Comparison of ENCODE assay signal across 26 mouse cellular contexts in the genomic region with DNA sequence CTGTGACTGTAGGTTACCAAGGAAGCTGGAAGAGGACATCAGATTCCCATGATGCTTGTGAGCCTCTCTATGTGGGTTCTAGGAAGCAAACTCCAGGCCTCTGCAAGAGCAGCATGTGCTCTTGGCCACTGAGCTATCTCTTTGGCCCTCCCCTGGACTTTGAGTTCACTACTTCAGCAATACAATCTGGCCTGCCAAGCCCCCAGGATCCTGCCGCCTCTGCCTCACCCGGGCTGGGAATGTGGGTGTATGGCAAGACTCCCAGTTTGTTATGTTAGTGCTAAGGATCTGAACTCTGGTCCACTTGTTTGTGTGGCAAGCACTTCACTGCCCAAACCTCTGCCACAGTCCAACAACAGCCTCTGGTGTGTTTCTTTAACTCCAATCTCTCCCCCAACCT.
DNase-seq lines count a peak whose midpoint lies in the region; ATAC-seq lines count a peak whose summit lies in the region.
"Had no signal": no experiment of that assay in that cellular context is flagged by ENCODE, and none has a peak within 500 bp of the region (broad histone marks: within the 10 kb centered on the region; RNA-seq: fewer than 3 reads in every experiment).

No protein-coding gene starts in this region.

- ATAC-seq in liver, embryonic 16.5 days (ENCODE audit: low read depth), result peak; percentile 27; the same call in 1 of the 2 replicates
- no peak for ATAC-seq in liver, embryonic 12.5 days
- ATAC-seq in neural tube, embryonic 15.5 days (ENCODE audit: low FRiP score), result no peak
- ATAC-seq: forebrain, postnatal 0 days; midbrain, embryonic 13.5 days; Patski had no signal

- H3K4me1 ChIP-seq in liver, embryonic 16.5 days (ENCODE audit: control insufficient read depth, low read depth, low read length), result no peaks in the 10 kb centered on the region; the same call in 1 of the 2 replicates
- no peaks in the 10 kb centered on the region; the same call in 1 of the 2 replicates for H3K4me1 ChIP-seq in liver, embryonic 12.5 days
- peaks cover 13% of the 10 kb centered on the region for H3K4me1 ChIP-seq in neural tube, embryonic 15.5 days
- H3K4me1 ChIP-seq: forebrain, embryonic 12.5 days; liver, embryonic 15.5 days; midbrain, embryonic 13.5 days; stomach, embryonic 15.5 days had no signal

- peak; percentile 7 for DNase-seq in adrenal gland, adult 8-10 months
- DNase-seq in adrenal gland, adult 18-20 months (ENCODE audit: low spot score in 2 of 2), result no peak
- peak; percentile 75 for DNase-seq in gonadal fat pad, adult 2 months (ENCODE audit: low read depth)
- no peak for DNase-seq in ovary, postnatal 10 days (ENCODE audit: low spot score)
- DNase-seq: cerebellum, adult 18-20 months; cerebellum, postnatal 14 days; forebrain, postnatal 0 days; heart, postnatal 14 days; kidney, adult 18-20 months; kidney, postnatal 4 days; right cerebral cortex, postnatal 25 days; thymus, postnatal 25 days had no signal

- H3K9ac ChIP-seq in liver, embryonic 16.5 days (ENCODE audit: low read depth, low read length), result no peak overlapping the region
- H3K9ac ChIP-seq in liver, embryonic 12.5 days, result no peak overlapping the region
- H3K9ac ChIP-seq in neural tube, embryonic 15.5 days (replicated peaks), result no peak overlapping the region
- H3K9ac ChIP-seq: forebrain, embryonic 12.5 days; forebrain, postnatal 0 days; limb, embryonic 13.5 days; liver, embryonic 15.5 days; midbrain, embryonic 13.5 days; neural tube, embryonic 13.5 days; stomach, embryonic 15.5 days had no signal

- WGBS in liver, embryonic 16.5 days (ENCODE audit: insufficient replicate concordance), result 57% methylated on average over 2 of the region's 2 CpGs
- 90% methylated on average over 2 of the region's 2 CpGs for WGBS in liver, embryonic 12.5 days (ENCODE audit: insufficient replicate concordance)
- WGBS in neural tube, embryonic 15.5 days, result 78% methylated on average over 2 of the region's 2 CpGs

- H3K4me2 ChIP-seq in liver, embryonic 16.5 days (ENCODE audit: low read depth, low read length), result no peak overlapping the region
- no peak overlapping the region for H3K4me2 ChIP-seq in liver, embryonic 12.5 days
- H3K4me2 ChIP-seq in neural tube, embryonic 15.5 days, result no peak overlapping the region
- H3K4me2 ChIP-seq: forebrain, embryonic 12.5 days; limb, embryonic 13.5 days; liver, embryonic 15.5 days; midbrain, embryonic 13.5 days; neural tube, embryonic 13.5 days; stomach, embryonic 15.5 days had no signal

- H3K27me3 ChIP-seq in liver, embryonic 16.5 days (ENCODE audit: control insufficient read depth, insufficient read depth, low read depth, low read length), result no peaks in the 10 kb centered on the region
- H3K27me3 ChIP-seq in liver, embryonic 12.5 days (replicated peaks), result no peaks in the 10 kb centered on the region; the same call in 1 of the 2 replicates
- H3K27me3 ChIP-seq in neural tube, embryonic 15.5 days (replicated peaks), result no peaks in the 10 kb centered on the region
- H3K27me3 ChIP-seq: forebrain, embryonic 12.5 days; limb, embryonic 13.5 days; liver, embryonic 15.5 days; midbrain, embryonic 13.5 days; neural tube, embryonic 13.5 days; stomach, embryonic 15.5 days had no signal

- no peak overlapping the region for H3K4me3 ChIP-seq in liver, embryonic 16.5 days (ENCODE audit: low read depth, low read length)
- H3K4me3 ChIP-seq in liver, embryonic 12.5 days, result no peak overlapping the region
- H3K4me3 ChIP-seq in neural tube, embryonic 15.5 days (replicated peaks), result no peak overlapping the region
- H3K4me3 ChIP-seq: erythroblast, embryonic 14.5 days; forebrain, embryonic 12.5 days; limb, embryonic 13.5 days; liver, embryonic 15.5 days; midbrain, embryonic 13.5 days; neural tube, embryonic 13.5 days; stomach, embryonic 15.5 days had no signal

- H3K36me3 ChIP-seq in liver, embryonic 16.5 days (ENCODE audit: control insufficient read depth, insufficient read depth), result no peaks in the 10 kb centered on the region
- H3K36me3 ChIP-seq in liver, embryonic 12.5 days, result no peaks in the 10 kb centered on the region
- no peaks in the 10 kb centered on the region for H3K36me3 ChIP-seq in neural tube, embryonic 15.5 days
- H3K36me3 ChIP-seq: forebrain, embryonic 12.5 days; G1E; limb, embryonic 13.5 days; liver, embryonic 15.5 days; midbrain, embryonic 13.5 days; neural tube, embryonic 13.5 days; stomach, embryonic 15.5 days had no signal

- H3K27ac ChIP-seq in liver, embryonic 16.5 days (ENCODE audit: low read length), result no peak overlapping the region
- no peak overlapping the region for H3K27ac ChIP-seq in liver, embryonic 12.5 days
- no peak overlapping the region for H3K27ac ChIP-seq in neural tube, embryonic 15.5 days (replicated peaks)
- H3K27ac ChIP-seq: forebrain, embryonic 12.5 days; kidney, postnatal 0 days; limb, embryonic 13.5 days; liver, embryonic 15.5 days; macrophage; midbrain, embryonic 13.5 days; neural tube, embryonic 13.5 days; stomach, embryonic 15.5 days had no signal

- no peaks in the 10 kb centered on the region for H3K9me3 ChIP-seq in liver, embryonic 16.5 days (replicated peaks; ENCODE audit: control insufficient read depth, low read length)
- H3K9me3 ChIP-seq in liver, embryonic 12.5 days (replicated peaks), result no peaks in the 10 kb centered on the region
- H3K9me3 ChIP-seq in neural tube, embryonic 15.5 days (replicated peaks), result no peaks in the 10 kb centered on the region
- H3K9me3 ChIP-seq: forebrain, embryonic 12.5 days; liver, embryonic 15.5 days; midbrain, embryonic 13.5 days; neural tube, embryonic 13.5 days; stomach, embryonic 15.5 days had no signal

Comparison
In these comparisons a context has a peak if more than half of its experiments do, and no peak if none do; other contexts are left out.
1. DNase-seq: peak in adrenal gland, adult 8-10 months (single experiment) and gonadal fat pad, adult 2 months (single experiment); none in adrenal gland, adult 18-20 months (0 of 2) and ovary, postnatal 10 days (single experiment).